Mouse (Mus musculus) urinary bladder, postnatal 14 days (tissue): ENCODE results near the gene Ifitm3.
A peak's percentile ranks its signal among the peaks of the same experiment; 100 is the strongest.
"Not testable (repeated sequence)": the region's sequence is repeated elsewhere in the genome, so short reads cannot be mapped to it uniquely, and the experiment has no call there.

Experiments
- DNase-seq: peaks from one replicate; pipeline ENCODE4 v3.0.0; 2021; ENCODE audit warnings: low spot score

The Ifitm3 gene

GRCm38 (mm10) chr7:141010593-141010992 is at the start of gene Ifitm3:
TSS of gene Ifitm3 (minus strand) at chr7:141010770.
- DNase-seq, result peak; percentile 69

GRCm38 (mm10) chr7:141059929-141060328 is 49.4 kb upstream of the Ifitm3 start:
- no peak for DNase-seq

- DNase-seq, result no peak
Observed at GRCm38 (mm10) chr7:141058601-141059341, 48.2 kb upstream of the Ifitm3 start.

- no peak for DNase-seq
Observed at GRCm38 (mm10) chr7:141057541-141057940, 47.0 kb upstream of the Ifitm3 start.

GRCm38 (mm10) chr7:141056976-141057375 is 46.4 kb upstream of the Ifitm3 start:
- no peak for DNase-seq

- no peak for DNase-seq
Observed at GRCm38 (mm10) chr7:141055785-141056184, 45.2 kb upstream of the Ifitm3 start.

DNA sequence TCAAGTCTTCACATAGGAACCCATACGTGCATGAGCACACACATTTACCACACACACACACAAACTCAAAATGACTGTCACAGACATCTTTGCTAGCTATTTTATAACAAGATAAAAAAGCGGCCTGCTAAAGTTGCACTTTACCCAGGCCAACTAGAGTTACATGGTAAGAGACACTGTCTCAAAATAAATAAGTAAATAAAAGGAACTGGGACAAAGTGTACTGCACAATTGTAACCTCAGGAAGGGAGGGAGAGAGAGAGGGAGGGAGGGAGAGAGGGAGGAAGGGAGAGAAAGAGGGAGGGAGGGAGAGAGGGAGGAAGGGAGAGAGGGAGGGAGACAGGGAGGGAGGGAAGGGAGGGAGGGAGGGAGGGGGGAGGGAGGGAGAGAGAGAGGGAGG is 41.9 kb upstream of the Ifitm3 start:
- DNase-seq, result no peak

DNA sequence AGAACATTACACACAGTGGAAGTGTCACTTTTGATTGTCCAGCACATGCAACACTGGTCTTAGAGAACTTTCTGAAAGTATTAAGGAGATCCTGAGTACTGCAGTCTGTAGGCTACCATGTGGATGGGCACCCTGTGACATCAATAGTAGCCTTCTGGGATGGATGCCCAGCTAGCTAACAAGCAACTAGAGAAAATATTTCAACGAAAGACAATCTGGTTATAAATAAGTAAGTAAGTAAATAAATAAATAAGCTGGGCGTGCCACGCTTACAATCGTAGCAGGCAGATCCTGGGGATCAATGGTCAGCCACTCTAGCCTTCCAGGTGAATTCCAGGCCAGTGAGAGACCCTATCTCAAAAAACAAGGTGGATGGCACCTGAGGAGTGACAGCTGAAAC is 41.4 kb upstream of the Ifitm3 start:
- no peak for DNase-seq

- no peak for DNase-seq
Observed at GRCm38 (mm10) chr7:141051060-141051685, 40.6 kb upstream of the Ifitm3 start.

- no peak for DNase-seq
Observed at GRCm38 (mm10) chr7:141049326-141049725, 38.8 kb upstream of the Ifitm3 start.

DNA sequence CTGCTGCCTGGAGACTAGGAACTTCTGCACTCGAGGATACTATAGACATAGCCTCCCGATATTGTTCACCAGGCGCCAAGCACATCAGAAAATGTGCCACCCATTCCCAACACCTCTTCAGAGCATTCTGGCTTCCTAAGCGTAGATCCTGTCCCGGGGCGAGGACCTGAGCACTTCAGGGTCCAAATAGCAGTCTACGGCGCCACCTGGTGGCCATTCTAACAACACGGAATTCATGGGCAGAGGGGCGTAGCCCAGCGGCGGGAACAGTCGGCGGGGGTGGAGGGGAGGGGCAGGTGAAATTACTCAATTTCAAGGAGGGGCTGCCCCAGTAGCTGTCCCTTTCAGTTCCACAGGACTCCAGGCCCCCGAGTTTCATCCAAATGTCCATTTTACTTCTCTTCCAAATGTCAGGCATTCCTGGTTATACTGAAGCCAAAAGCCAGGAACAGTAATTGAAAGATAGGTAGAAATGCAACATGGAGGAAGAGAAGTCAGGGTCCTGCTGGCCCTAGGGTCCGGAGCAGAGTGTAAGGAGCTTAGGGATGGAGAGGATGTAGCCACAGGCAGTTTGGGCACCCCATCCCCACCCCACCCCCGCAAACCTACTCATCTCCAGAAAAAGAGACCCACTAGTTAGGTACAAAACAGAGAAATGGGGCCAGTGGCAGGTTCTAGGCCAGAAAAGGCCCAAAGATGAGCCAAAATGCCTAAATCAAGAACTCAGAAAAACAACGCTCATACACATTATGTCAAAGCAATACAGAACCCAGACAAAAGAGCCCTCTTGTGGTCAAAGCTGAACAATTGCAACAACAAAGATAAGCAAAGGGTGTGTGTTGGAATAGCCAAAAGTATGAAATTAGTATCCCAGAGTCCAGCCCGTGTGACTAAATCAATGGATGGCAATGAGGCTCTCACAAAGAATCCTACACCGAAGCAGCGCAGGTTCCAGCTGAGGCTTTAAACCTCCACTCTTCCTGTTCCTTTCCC is 38.0 kb upstream of the Ifitm3 start:
- DNase-seq, result peak; percentile 94

- DNase-seq, result peak; percentile 84
Observed at GRCm38 (mm10) chr7:141047581-141048225, 37.1 kb upstream of the Ifitm3 start.

GRCm38 (mm10) chr7:141046931-141047580 is 36.5 kb upstream of the Ifitm3 start:
- no peak for DNase-seq

DNA sequence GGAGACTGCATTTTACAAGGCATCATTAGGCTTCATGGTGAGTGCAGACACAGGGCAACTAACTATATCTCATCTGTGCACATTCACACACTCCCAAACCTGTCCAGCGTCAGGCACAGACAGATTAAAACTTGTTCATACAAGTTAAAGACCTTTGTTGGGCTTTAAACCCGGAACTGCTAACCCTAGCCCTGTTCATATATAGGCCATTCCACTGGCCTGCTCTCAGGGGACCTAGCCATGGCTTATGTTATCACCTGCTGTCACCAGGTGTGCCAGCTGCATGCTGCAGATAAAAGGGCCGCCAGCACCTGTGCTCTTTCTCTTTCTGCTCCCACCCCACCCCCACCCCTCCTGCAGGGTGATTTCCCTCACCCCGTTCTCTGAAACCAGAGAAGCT is 32.0 kb upstream of the Ifitm3 start:
- DNase-seq, result no peak

DNA sequence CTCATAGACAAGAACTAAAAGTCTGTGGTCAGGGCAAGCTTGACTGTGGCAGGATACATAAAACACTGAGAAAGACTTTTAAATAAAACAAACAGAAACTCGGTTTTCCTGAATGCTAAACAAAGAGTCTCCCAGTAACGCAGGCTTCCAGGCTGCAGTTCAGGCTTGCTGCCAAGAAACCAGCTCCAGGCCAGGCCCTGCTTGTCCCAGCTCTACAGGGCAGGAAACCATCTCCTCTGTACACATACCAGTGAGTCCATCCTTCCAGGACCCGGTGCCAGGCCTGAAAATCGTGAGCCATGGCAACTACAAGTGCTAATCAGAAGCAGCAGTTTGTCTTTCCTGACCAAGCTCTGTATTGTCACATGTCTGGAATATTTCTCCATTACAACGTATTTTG is 31.1 kb upstream of the Ifitm3 start:
- DNase-seq, result peak; percentile 88

GRCm38 (mm10) chr7:141040867-141041606 is 30.5 kb upstream of the Ifitm3 start:
- DNase-seq, result no peak

GRCm38 (mm10) chr7:141039386-141040107 is 29.0 kb upstream of the Ifitm3 start:
- DNase-seq, result no peak

DNA sequence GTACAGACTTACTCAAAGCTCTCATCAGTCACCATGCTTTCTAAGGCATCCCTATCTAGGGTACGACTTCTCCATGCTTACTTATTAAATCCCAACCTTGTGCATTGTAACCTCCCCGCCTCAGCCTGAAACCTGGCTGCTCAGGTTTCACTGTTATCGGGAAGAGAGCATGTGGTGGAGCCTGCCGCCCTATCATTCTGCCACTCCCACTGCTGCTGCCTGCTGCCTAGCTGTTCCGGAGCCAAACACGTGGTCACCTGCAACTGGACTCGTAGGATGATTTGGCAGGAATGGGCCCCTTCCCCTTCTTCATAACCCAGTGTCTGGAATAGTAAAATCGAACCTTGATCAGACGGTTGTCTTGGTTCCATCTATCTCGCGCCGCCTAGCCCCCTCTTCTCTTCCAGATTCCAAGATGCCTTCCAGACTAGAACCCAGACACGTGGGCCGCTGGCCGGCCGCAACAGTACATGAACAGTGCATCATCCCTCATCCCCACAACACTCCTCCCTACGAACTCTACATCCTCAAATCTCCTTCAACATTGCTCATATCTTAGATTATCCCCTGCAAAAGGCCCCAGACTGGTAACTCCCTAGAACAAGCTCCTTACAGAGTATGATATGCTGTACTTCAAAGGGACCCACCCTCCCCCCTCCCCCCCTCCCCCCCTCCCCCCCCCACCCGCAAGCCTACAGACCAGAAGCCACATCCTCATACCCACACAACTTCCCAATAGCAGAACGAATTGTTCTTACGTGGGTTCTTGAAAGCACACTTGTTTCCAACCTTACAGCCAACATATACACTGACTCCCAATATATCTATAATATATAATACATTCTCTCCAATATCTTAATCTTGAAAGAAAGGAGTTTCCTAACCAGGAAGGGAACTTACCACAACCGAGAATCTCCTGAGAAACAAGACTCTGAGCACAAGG is 27.8 kb upstream of the Ifitm3 start:
- no peak for DNase-seq

DNA sequence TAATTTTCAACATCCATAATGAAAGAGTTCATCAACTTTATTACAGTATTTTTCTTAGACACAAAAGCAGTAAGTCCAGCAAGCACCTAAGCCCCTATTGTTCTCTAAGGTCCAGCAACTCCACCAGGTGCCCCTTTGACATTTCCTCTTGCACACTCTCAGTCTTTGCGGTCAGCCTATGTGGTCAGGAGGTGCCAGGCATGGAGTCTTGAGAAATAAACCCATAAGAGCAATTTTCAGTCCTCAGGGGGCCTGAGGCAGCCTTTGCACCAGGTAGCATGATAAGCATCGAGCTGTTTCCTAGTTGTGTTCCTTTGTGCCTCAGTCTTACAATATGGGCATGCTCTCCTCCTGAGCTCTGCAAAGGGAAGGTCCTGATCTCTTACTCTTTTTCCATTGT is 26.1 kb upstream of the Ifitm3 start:
- not testable (repeated sequence) for DNase-seq
